Mouse (Mus musculus) intestine, embryonic 15.5 days (tissue): Measurements from ENCODE around the gene Lmod2. TPM values are rescaled to one million over a fixed set of nuclear protein-coding genes. Genes with fewer than 3 reads are reported as not detected.

Source experiments
- ATAC-seq: fragments of 200-750 bp; cut with Nextera tagmentation; 2 replicates; pipeline ENCODE4 v1.8.0; 2017; ENCODE audit warnings: moderate TSS enrichment, moderate library complexity
- H3K27ac ChIP-seq: fragments of 300-500 bp; sonication (generic); 2 replicates; pipeline ENCODE4 v1.5.1; 2015; ENCODE audit warnings: mild to moderate bottlenecking, inconsistent platforms
- H3K27me3 ChIP-seq: fragments of 300-500 bp; sonication (generic); replicated peaks from 2 replicates; pipeline ENCODE4 v1.6.1; 2015; ENCODE audit warnings: inconsistent platforms
- H3K36me3 ChIP-seq: fragments of 300-500 bp; sonication (generic); 2 replicates; pipeline ENCODE4 v1.6.1; 2015; ENCODE audit warnings: inconsistent platforms
- H3K4me1 ChIP-seq: fragments of 300-500 bp; sonication (generic); replicated peaks from 2 replicates; pipeline ENCODE4 v1.6.1; 2015; ENCODE audit warnings: inconsistent platforms
- H3K4me2 ChIP-seq: fragments of 300-500 bp; sonication (generic); replicated peaks from 2 replicates; pipeline ENCODE4 v1.6.1; 2015; ENCODE audit warnings: mild to moderate bottlenecking, inconsistent platforms
- H3K4me3 ChIP-seq: fragments of 300-500 bp; sonication (generic); replicated peaks from 2 replicates; pipeline ENCODE4 v1.5.1; 2015; ENCODE audit warnings: inconsistent platforms
- H3K9ac ChIP-seq: fragments of 300-500 bp; sonication (generic); 2 replicates; pipeline ENCODE4 v1.6.1; 2015; ENCODE audit warnings: inconsistent platforms
- H3K9me3 ChIP-seq: fragments of 300-500 bp; sonication (generic); 2 replicates; pipeline ENCODE4 v1.6.1; 2016; ENCODE audit warnings: inconsistent platforms
- WGBS: fragments of 180-500 bp; shearing (Covaris S2); methylation state at CpG from one replicate; pipeline ENCODE4 v1.1.7; 2015; 5-methylcytosine and 5-hydroxymethylcytosine counted together
- polyA plus RNA-seq: library from polyadenylated mRNA; unstranded; fragments of >200 nt; fragmentation: Nextera tagmentation; extraction: Ambion mirVana; gene quantifications from 2 replicates; pipeline ENCODE4 v1.2.1, GENCODE M21; 2015

Lmod2 gene
- polyA plus RNA-seq, 1 experiment from 2014 or later, result not detected

DNA sequence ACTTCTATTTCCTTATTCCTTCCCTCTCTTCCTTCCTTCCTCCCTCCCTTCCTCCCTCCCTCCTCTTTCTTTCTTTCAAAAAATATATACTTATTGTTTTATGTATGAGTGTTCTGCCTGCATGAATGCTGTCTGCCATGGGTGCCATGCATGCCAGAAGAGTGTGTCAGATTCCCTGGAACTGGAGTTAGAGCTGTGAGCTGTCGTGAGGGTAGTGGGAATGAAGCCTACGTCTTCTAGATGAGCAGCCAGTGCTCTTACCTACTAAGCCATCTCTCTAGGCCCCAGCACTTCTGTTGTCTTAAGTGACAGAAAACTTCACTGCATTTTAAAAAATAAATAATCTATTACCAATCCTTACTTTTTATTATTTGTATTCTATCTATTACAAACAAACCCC lies 23.4 kb downstream of the Lmod2 start:
- no peak for ATAC-seq
- Histone ChIP-seq H3K36me3 (peaks cover 8% of the 10 kb centered on the region; the same call in 1 of the 2 replicates), H3K9ac (no peak overlapping the region), H3K4me1 (no peaks in the 10 kb centered on the region), H3K27ac (no peak overlapping the region), H3K9me3 (no peaks in the 10 kb centered on the region), H3K4me3 (no peak overlapping the region), H3K27me3 (no peaks in the 10 kb centered on the region), H3K4me2 (no peak overlapping the region)
- WGBS, result 78% methylated on average over 2 of the region's 2 CpGs

DNA sequence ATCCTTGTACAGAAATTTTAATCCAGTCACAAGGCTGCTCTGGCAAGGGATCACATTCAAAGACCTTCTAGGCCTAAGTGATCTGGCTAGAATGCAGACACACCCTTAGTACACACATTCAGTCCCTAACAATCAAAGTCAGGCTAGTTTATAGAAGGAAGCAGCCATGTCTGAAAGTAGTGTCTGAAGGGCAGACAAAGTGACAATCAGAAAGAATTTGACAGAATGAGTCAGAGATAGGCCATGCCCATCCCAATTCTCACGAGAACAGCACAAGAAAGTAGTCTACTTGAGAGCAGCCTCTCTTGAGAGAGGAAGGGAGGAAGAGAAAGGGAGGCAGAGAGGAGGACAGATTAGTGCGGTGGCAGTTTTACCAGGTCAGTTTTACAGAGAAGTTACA lies 24.5 kb downstream of the Lmod2 start:
- H3K4me1 ChIP-seq, result no peaks in the 10 kb centered on the region
- H3K27ac ChIP-seq, result no peak overlapping the region
- WGBS, result 73% methylated on average over 2 of the region's 2 CpGs
- H3K4me3 ChIP-seq, result no peak overlapping the region
- H3K4me2 ChIP-seq, result no peak overlapping the region
- ATAC-seq, result peak; percentile 63; the same call in 1 of the 2 replicates
- H3K9ac ChIP-seq, result no peak overlapping the region
- peaks cover 5% of the 10 kb centered on the region; the same call in 1 of the 2 replicates for H3K36me3 ChIP-seq
- H3K9me3 ChIP-seq, result no peaks in the 10 kb centered on the region
- no peaks in the 10 kb centered on the region for H3K27me3 ChIP-seq

DNA sequence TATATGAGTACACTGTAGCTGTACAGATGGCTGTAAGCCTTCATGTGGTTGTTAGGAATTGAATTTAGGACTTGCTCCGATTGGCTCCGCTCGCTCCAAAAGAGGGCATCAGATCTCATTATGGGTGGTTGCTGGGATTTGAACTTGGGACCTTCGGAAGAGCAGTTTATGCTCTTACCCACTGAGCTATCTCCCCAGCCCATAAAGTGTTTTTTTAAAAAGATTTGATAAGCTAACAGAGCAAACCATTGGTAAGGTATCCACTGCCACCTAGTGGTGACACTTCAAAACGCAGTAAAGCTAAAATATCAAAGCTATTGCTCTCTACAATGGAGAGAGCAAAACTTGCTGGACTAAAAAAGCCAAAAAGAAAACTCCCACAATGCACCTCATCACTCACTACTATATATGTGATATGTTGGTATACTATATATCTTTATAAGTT lies 30.0 kb downstream of the Lmod2 start:
- peak; percentile 63 for ATAC-seq
- 66% methylated on average over 5 of the region's 5 CpGs for WGBS
- H3K9me3 ChIP-seq, result no peaks in the 10 kb centered on the region
- H3K9ac ChIP-seq, result no peak overlapping the region
- no peaks in the 10 kb centered on the region for H3K27me3 ChIP-seq
- no peak overlapping the region for H3K4me3 ChIP-seq
- H3K27ac ChIP-seq, result no peak overlapping the region
- H3K4me2 ChIP-seq, result no peak overlapping the region
- no peaks in the 10 kb centered on the region for H3K4me1 ChIP-seq
- H3K36me3 ChIP-seq, result no peaks in the 10 kb centered on the region

DNA sequence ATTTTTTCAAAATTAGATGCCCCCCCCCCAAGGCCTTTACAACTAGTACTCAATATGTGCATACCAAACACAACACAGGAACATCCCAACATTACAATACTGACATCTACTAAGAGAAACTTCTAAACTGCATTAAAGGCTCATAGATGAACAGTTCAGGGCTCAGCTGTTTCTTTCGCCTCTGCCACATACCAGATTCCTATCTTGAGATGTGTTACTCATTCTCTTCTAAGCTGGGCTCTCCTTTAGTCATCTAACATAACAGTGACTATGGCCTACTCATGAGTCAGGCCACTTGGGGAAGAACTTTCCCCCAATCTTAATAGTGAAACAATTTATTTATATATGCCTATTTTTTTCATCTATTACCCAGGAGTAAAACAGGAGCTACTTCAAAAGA lies 30.9 kb downstream of the Lmod2 start:
- Histone ChIP-seq H3K36me3 (no peaks in the 10 kb centered on the region), H3K27ac (no peak overlapping the region), H3K9ac (no peak overlapping the region), H3K27me3 (no peaks in the 10 kb centered on the region), H3K4me3 (no peak overlapping the region), H3K4me1 (no peaks in the 10 kb centered on the region), H3K4me2 (no peak overlapping the region), H3K9me3 (no peaks in the 10 kb centered on the region)
- no peak for ATAC-seq
- 74% methylated on average over 1 of the region's 1 CpGs for WGBS

DNA sequence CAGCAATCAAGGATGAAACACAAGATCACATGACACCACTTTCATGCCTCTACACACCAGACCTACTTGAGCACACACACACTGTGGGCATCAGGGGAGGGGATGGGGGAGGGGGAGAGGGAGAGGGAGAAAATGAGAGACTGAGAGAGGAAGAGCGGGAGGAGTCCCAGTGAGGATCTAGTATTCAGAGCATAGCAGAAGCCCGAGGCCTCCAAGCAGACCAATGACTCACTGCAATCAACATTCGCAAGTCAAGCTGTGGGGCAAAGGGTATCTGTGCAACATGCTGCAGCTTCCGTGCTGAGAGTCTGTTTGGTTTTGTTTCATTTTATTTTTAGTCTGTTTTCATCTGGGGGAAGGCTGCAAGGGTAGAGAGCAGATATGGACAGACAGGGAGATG lies 34.5 kb downstream of the Lmod2 start:
- no peaks in the 10 kb centered on the region for H3K36me3 ChIP-seq
- H3K4me3 ChIP-seq, result no peak overlapping the region
- H3K9ac ChIP-seq, result no peak overlapping the region
- no peaks in the 10 kb centered on the region for H3K4me1 ChIP-seq
- no peak overlapping the region for H3K4me2 ChIP-seq
- H3K9me3 ChIP-seq, result no peaks in the 10 kb centered on the region
- 63% methylated on average over 4 of the region's 4 CpGs for WGBS
- peak; percentile 78 for ATAC-seq
- no peaks in the 10 kb centered on the region for H3K27me3 ChIP-seq
- H3K27ac ChIP-seq, result no peak overlapping the region

DNA sequence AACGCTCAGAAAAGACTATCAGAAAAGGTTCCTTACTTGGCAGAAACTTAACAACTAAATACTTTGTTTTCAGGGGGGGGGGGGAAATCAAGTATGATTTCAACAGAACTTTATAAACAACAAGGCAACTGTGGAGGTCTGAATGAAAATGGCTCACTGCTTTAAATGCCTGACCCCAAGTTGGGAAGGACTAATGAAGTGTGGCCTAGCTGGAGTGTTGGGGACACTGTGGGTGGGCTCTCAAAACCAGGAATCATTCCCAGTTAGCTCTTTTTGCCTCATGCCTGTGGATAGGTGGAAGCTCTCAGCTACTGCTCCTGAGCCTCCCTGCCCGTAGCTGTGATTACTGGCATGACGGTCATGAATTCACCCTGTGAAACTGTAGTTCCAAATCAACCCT lies 36.5 kb downstream of the Lmod2 start:
- Histone ChIP-seq H3K4me3 (no peak overlapping the region), H3K27me3 (no peaks in the 10 kb centered on the region), H3K9me3 (no peaks in the 10 kb centered on the region), H3K36me3 (no peaks in the 10 kb centered on the region), H3K9ac (no peak overlapping the region), H3K27ac (no peak overlapping the region), H3K4me2 (no peak overlapping the region), H3K4me1 (no peaks in the 10 kb centered on the region)
- 87% methylated on average over 3 of the region's 3 CpGs for WGBS
- ATAC-seq, result no peak

DNA sequence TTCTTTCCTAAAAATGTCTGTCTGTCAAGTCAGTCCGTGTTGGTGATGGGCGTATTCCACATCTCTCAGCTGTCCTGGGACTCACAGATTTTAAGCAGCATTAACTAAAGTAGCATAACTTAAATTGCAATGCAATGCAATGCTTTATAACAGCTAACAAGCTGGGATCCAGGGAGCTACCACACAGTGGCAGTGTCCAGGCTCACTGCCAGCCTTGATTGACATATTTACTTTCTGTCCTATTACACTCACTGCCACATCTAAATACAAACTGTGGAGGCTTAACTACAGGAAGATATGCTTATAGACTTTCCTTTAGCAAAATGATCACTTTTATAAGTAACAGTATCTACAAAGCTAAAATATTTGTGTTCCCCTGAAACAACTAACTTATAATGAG lies 38.3 kb downstream of the Lmod2 start:
- 95% methylated on average over 2 of the region's 2 CpGs for WGBS
- Histone ChIP-seq H3K9ac (no peak overlapping the region), H3K4me2 (no peak overlapping the region), H3K27ac (no peak overlapping the region), H3K27me3 (no peaks in the 10 kb centered on the region), H3K36me3 (no peaks in the 10 kb centered on the region), H3K4me3 (no peak overlapping the region), H3K4me1 (no peaks in the 10 kb centered on the region), H3K9me3 (no peaks in the 10 kb centered on the region)
- ATAC-seq, result no peak

DNA sequence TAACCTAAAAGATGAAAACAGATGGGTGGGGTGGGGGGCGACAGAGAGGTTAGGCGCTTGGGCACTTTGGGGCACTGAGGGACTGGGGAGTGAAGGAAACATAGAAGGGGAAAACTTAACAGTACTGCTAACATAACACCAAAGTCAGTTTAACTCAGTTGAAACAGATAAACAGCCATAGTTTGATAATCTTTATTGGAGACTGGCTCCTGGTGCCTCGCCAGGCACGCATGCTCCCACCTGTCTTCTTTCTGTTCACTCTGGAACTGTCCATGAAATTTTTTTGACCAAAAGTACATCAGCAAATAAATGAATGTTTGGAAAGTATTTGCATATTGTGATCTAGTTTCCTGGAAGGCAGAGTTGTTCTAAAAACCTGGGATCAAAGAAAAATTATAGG lies 43.7 kb downstream of the Lmod2 start:
- WGBS, result 88% methylated on average over 4 of the region's 4 CpGs
- Histone ChIP-seq H3K27me3 (no peaks in the 10 kb centered on the region), H3K4me2 (no peak overlapping the region), H3K4me1 (no peaks in the 10 kb centered on the region), H3K27ac (no peak overlapping the region), H3K36me3 (no peaks in the 10 kb centered on the region), H3K9me3 (no peaks in the 10 kb centered on the region), H3K4me3 (no peak overlapping the region), H3K9ac (no peak overlapping the region)
- no peak for ATAC-seq

DNA sequence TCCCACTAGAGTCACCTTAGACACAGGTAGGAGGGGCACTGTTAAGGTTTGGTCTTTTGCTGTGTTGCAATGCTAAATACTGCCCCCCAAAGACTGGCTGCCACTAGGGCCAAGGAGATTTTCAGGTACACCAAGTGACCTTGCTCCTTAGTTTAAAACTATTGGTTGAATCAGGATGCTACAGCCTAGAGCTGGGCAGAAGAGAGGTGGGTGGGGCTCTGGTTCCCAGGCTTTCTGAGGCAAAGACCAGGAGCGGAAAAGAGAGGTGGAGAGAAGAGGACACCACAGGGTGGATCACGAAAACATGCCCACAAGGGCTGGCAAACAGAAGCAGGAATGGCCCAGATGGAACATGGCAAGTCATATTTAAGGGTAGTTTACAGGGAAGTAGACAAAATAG lies 44.6 kb downstream of the Lmod2 start:
- Histone ChIP-seq H3K4me3 (no peak overlapping the region), H3K9ac (no peak overlapping the region), H3K4me2 (no peak overlapping the region), H3K36me3 (no peaks in the 10 kb centered on the region), H3K9me3 (no peaks in the 10 kb centered on the region), H3K27ac (no peak overlapping the region), H3K4me1 (no peaks in the 10 kb centered on the region), H3K27me3 (no peaks in the 10 kb centered on the region)
- no peak for ATAC-seq
- 85% methylated on average over 2 of the region's 2 CpGs for WGBS

DNA sequence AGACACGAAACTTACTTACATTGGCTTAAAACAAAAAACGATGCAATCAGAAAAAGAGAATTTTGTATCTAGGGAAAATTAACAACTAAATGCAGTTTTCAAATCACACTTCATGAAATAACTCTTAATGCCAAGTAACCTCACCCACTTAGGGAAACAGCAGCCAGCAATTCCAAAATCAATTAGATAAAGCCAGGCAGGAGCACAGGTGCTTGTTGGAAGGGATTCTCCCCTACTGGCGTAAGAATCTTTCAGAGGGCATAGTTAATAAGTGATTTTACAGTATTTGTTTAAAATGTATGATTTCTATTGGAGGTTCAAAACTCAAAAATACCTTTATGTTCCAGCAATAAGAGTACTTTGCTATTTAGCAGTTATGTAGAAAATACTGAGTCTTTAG lies 45.4 kb downstream of the Lmod2 start:
- Histone ChIP-seq H3K27me3 (no peaks in the 10 kb centered on the region), H3K9me3 (no peaks in the 10 kb centered on the region), H3K4me2 (no peak overlapping the region), H3K36me3 (no peaks in the 10 kb centered on the region), H3K4me1 (no peaks in the 10 kb centered on the region), H3K27ac (no peak overlapping the region), H3K4me3 (no peak overlapping the region), H3K9ac (no peak overlapping the region)
- ATAC-seq, result no peak
- 91% methylated on average over 3 of the region's 3 CpGs for WGBS

DNA sequence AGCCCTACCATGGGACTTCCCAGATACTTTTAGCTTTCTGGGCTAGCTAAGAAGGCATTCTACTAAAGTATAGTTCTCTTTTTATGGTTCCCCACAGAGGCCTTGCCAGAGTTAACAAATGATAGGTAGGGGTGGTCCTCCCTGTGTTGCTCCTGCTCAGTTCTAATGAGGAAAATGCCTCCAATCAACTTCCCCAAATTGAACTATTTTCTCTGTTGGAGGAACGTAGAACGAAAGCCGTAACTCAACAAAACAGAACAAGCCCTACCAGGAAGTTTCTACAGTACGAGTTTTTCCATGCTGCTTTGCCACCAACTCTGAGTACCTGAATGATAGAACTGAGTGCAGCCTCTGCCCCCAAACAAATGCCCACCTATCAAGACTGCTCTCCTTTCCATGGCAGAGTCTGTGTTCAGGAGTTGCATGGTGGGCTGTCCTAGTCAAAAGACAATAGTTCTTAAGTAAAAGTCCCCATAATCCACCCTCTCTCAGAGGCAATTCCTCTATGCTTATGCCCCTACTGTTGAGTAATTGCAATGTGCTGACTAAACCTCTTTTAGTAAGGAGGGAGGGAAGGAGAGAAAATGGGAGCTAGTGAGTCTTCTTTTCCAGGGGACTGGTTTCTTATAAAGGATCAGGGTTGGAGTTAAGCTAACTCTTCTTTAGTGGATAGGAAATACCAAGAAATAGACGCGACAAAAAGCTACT lies 47.9 kb downstream of the Lmod2 start:
- 91% methylated on average over 6 of the region's 6 CpGs for WGBS
- Histone ChIP-seq H3K27me3 (no peaks in the 10 kb centered on the region), H3K4me3 (no peak overlapping the region), H3K9me3 (no peaks in the 10 kb centered on the region), H3K4me1 (no peaks in the 10 kb centered on the region), H3K9ac (no peak overlapping the region), H3K4me2 (no peak overlapping the region), H3K36me3 (no peaks in the 10 kb centered on the region), H3K27ac (no peak overlapping the region)
- ATAC-seq, result no peak

DNA sequence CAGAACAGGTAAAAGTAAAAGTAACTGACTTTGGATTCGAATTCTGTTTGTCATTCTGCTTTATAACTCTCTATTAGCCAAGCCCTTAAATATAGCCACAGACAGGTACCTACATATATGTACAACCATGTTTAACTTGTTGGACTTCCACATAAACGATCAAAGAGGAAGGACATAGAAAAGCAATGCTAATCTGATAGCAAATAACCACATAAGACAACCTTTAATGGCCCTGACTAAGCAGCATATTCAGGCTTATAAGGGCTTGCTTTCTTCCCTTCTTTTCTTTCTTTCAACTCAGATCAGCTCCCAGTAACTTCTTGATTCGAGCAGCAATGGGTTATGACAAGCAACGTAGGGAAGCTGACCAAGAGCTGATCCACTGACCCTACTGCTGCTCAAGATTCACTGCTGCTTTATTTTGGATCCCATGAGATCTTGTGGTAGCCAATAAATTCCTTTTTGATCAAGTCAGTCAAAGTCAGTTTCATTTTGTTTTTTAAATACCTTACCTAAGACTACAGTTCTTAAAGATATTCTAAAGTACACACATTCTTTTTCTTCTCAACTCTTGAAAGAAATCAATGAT lies 49.6 kb downstream of the Lmod2 start:
- Histone ChIP-seq H3K4me1 (no peaks in the 10 kb centered on the region), H3K27me3 (no peaks in the 10 kb centered on the region), H3K27ac (no peak overlapping the region), H3K4me2 (no peak overlapping the region), H3K4me3 (no peak overlapping the region), H3K9ac (no peak overlapping the region), H3K9me3 (no peaks in the 10 kb centered on the region), H3K36me3 (no peaks in the 10 kb centered on the region)
- WGBS, result 82% methylated on average over 4 of the region's 4 CpGs
- ATAC-seq, result no peak

DNA sequence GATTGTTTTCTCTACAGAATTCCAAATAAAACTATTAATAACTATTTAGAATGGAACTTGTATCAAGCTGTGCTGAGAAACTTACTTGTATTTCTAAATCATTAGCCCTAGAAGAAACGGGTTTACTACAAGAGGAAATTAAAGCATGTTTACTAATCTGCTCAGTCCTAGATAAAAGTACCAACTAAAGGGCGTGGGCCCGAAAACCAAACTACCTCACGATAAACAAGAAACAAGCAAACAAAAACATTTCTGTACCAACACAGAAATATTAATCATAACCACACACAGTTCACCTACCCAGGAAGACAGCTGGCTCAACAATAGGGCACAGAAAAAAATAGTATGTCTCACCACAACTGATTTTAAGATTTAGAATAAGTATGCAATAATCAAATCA lies 50.8 kb downstream of the Lmod2 start:
- ATAC-seq, result no peak
- 87% methylated on average over 4 of the region's 4 CpGs for WGBS

More for the DNA sequence above, 50.8 kb downstream of the Lmod2 start:
- Histone ChIP-seq H3K4me2 (no peak overlapping the region), H3K4me3 (no peak overlapping the region), H3K4me1 (no peaks in the 10 kb centered on the region), H3K27ac (no peak overlapping the region), H3K36me3 (no peaks in the 10 kb centered on the region), H3K9me3 (no peaks in the 10 kb centered on the region), H3K9ac (no peak overlapping the region), H3K27me3 (no peaks in the 10 kb centered on the region)
